Mouse (Mus musculus): ENCODE measurements around the gene Ddx19a. TPM values are rescaled to one million over a fixed set of nuclear protein-coding genes. Genes with fewer than 3 reads are reported as not detected.
"Not testable (repeated sequence)": the region's sequence is repeated elsewhere in the genome, so short reads cannot be mapped to it uniquely, and the experiment has no call there.

Gene Ddx19a
- polyA plus RNA-seq, 1 experiment: 32.5 TPM

GRCm38 (mm10) chr8:110963051-110963450 is 34.5 kb downstream of the Ddx19a start:
- no peaks in the 10 kb centered on the region for H3K27me3 ChIP-seq (ENCODE audit: control insufficient read depth, insufficient read depth, insufficient read length)

GRCm38 (mm10) chr8:110959906-110960305 is 37.7 kb downstream of the Ddx19a start:
- H3K4me3 ChIP-seq: no peak overlapping the region
- H3K4me2 ChIP-seq (ENCODE audit: low read depth): no peak overlapping the region
- TF ChIP-seq MAX (IDR thresholded peaks at IDR 0.05; ENCODE audit: low read depth) (no peak), POLR2A (IDR thresholded peaks at IDR 0.05; ENCODE audit: insufficient read length, low read depth) (no peak), USF1 (IDR thresholded peaks at IDR 0.05; ENCODE audit: low read depth) (no peak), E2F4 (IDR thresholded peaks at IDR 0.05; ENCODE audit: insufficient read depth) (no peak), MYOG (IDR thresholded peaks at IDR 0.05; ENCODE audit: control insufficient read depth in 1 of 3, insufficient read depth in 1 of 3, insufficient read length in 2 of 3, low read depth in 2 of 3) (no peak), MYOD1 (IDR thresholded peaks at IDR 0.05; ENCODE audit: control insufficient read depth in 1 of 3, insufficient read length in 2 of 3, low read depth in 2 of 3) (no peak), REST (IDR thresholded peaks at IDR 0.05; ENCODE audit: insufficient read depth, insufficient read length) (no peak), TCF12 (IDR thresholded peaks at IDR 0.05; ENCODE audit: insufficient read depth, poor library complexity, severe bottlenecking) (no peak), POLR2AphosphoS2 (IDR thresholded peaks at IDR 0.05; ENCODE audit: insufficient read length, low read depth) (no peak), SRF (IDR thresholded peaks at IDR 0.05; ENCODE audit: control insufficient read depth, insufficient read length, low read depth) (no peak), CEBPB (IDR thresholded peaks at IDR 0.05; ENCODE audit: insufficient read depth, poor library complexity, severe bottlenecking) (no peak), TCF3 (IDR thresholded peaks at IDR 0.05; ENCODE audit: insufficient read length, low read depth) (no peak)
- no peak overlapping the region for H3ac ChIP-seq (ENCODE audit: control insufficient read depth, insufficient read length)
- H3K79me2 ChIP-seq (ENCODE audit: control insufficient read depth, insufficient read depth): no peaks in the 10 kb centered on the region
- H3K36me3 ChIP-seq (ENCODE audit: control insufficient read depth, insufficient read depth): peaks cover 24% of the 10 kb centered on the region
- no peaks in the 10 kb centered on the region for H3K27me3 ChIP-seq (ENCODE audit: control insufficient read depth, insufficient read depth, insufficient read length)

More at GRCm38 (mm10) chr8:110963051-110963450, 34.5 kb downstream of the Ddx19a start:
- no peak for TF ChIP-seq SRF (IDR thresholded peaks at IDR 0.05; ENCODE audit: control insufficient read depth, insufficient read length, low read depth)
- TF ChIP-seq USF1 (IDR thresholded peaks at IDR 0.05; ENCODE audit: low read depth): no peak
- no peak for TF ChIP-seq REST (IDR thresholded peaks at IDR 0.05; ENCODE audit: insufficient read depth, insufficient read length)
- Histone ChIP-seq H3K4me3 (no peak overlapping the region), H3K4me2 (ENCODE audit: low read depth) (no peak overlapping the region), H3ac (ENCODE audit: control insufficient read depth, insufficient read length) (no peak overlapping the region), H3K79me2 (ENCODE audit: control insufficient read depth, insufficient read depth) (no peaks in the 10 kb centered on the region), H3K36me3 (ENCODE audit: control insufficient read depth, insufficient read depth) (peaks cover 40% of the 10 kb centered on the region)

- Histone ChIP-seq H3K36me3 (ENCODE audit: control insufficient read depth, insufficient read depth) (peaks cover 19% of the 10 kb centered on the region), H3K4me2 (ENCODE audit: low read depth) (no peak overlapping the region), H3K79me2 (ENCODE audit: control insufficient read depth, insufficient read depth) (no peaks in the 10 kb centered on the region), H3K4me3 (no peak overlapping the region), H3ac (ENCODE audit: control insufficient read depth, insufficient read length) (no peak overlapping the region), H3K27me3 (ENCODE audit: control insufficient read depth, insufficient read depth, insufficient read length) (no peaks in the 10 kb centered on the region)
- TF ChIP-seq SRF (IDR thresholded peaks at IDR 0.05; ENCODE audit: control insufficient read depth, insufficient read length, low read depth) (no peak), USF1 (IDR thresholded peaks at IDR 0.05; ENCODE audit: low read depth) (no peak), MYOD1 (IDR thresholded peaks at IDR 0.05; ENCODE audit: control insufficient read depth in 1 of 3, insufficient read length in 2 of 3, low read depth in 2 of 3) (no peak), CEBPB (IDR thresholded peaks at IDR 0.05; ENCODE audit: insufficient read depth, poor library complexity, severe bottlenecking) (no peak), POLR2A (IDR thresholded peaks at IDR 0.05; ENCODE audit: insufficient read length, low read depth) (no peak), TCF12 (IDR thresholded peaks at IDR 0.05; ENCODE audit: insufficient read depth, poor library complexity, severe bottlenecking) (no peak), REST (IDR thresholded peaks at IDR 0.05; ENCODE audit: insufficient read depth, insufficient read length) (no peak), E2F4 (IDR thresholded peaks at IDR 0.05; ENCODE audit: insufficient read depth) (no peak), TCF3 (IDR thresholded peaks at IDR 0.05; ENCODE audit: insufficient read length, low read depth) (no peak), MAX (IDR thresholded peaks at IDR 0.05; ENCODE audit: low read depth) (no peak), POLR2AphosphoS2 (IDR thresholded peaks at IDR 0.05; ENCODE audit: insufficient read length, low read depth) (no peak), MYOG (IDR thresholded peaks at IDR 0.05; ENCODE audit: control insufficient read depth in 1 of 3, insufficient read depth in 1 of 3, insufficient read length in 2 of 3, low read depth in 2 of 3) (no peak)
Measured at GRCm38 (mm10) chr8:110959071-110959780, 38.4 kb downstream of the Ddx19a start.

- not testable (repeated sequence) for H3K79me2 ChIP-seq (ENCODE audit: control insufficient read depth, insufficient read depth); H3K27me3 ChIP-seq (ENCODE audit: control insufficient read depth, insufficient read depth, insufficient read length)
- peaks cover 17% of the 10 kb centered on the region for H3K36me3 ChIP-seq (ENCODE audit: control insufficient read depth, insufficient read depth)
Measured at GRCm38 (mm10) chr8:110958553-110958952, 39.0 kb downstream of the Ddx19a start.

GRCm38 (mm10) chr8:110958135-110958534 is 39.5 kb downstream of the Ddx19a start:
- TF ChIP-seq SRF (IDR thresholded peaks at IDR 0.05; ENCODE audit: control insufficient read depth, insufficient read length, low read depth) (no peak), TCF3 (IDR thresholded peaks at IDR 0.05; ENCODE audit: insufficient read length, low read depth) (no peak), USF1 (IDR thresholded peaks at IDR 0.05; ENCODE audit: low read depth) (no peak), MAX (IDR thresholded peaks at IDR 0.05; ENCODE audit: low read depth) (no peak), POLR2A (IDR thresholded peaks at IDR 0.05; ENCODE audit: insufficient read length, low read depth) (no peak), MYOG (IDR thresholded peaks at IDR 0.05; ENCODE audit: control insufficient read depth in 1 of 3, insufficient read depth in 1 of 3, insufficient read length in 2 of 3, low read depth in 2 of 3) (no peak), MYOD1 (IDR thresholded peaks at IDR 0.05; ENCODE audit: control insufficient read depth in 1 of 3, insufficient read length in 2 of 3, low read depth in 2 of 3) (no peak), TCF12 (IDR thresholded peaks at IDR 0.05; ENCODE audit: insufficient read depth, poor library complexity, severe bottlenecking) (no peak), POLR2AphosphoS2 (IDR thresholded peaks at IDR 0.05; ENCODE audit: insufficient read length, low read depth) (no peak), REST (IDR thresholded peaks at IDR 0.05; ENCODE audit: insufficient read depth, insufficient read length) (no peak), CEBPB (IDR thresholded peaks at IDR 0.05; ENCODE audit: insufficient read depth, poor library complexity, severe bottlenecking) (no peak), E2F4 (IDR thresholded peaks at IDR 0.05; ENCODE audit: insufficient read depth) (no peak)
- Histone ChIP-seq H3ac (ENCODE audit: control insufficient read depth, insufficient read length) (no peak overlapping the region), H3K79me2 (ENCODE audit: control insufficient read depth, insufficient read depth) (no peaks in the 10 kb centered on the region), H3K4me3 (no peak overlapping the region), H3K27me3 (ENCODE audit: control insufficient read depth, insufficient read depth, insufficient read length) (no peaks in the 10 kb centered on the region), H3K4me2 (ENCODE audit: low read depth) (no peak overlapping the region), H3K36me3 (ENCODE audit: control insufficient read depth, insufficient read depth) (peaks cover 12% of the 10 kb centered on the region)

More at GRCm38 (mm10) chr8:110958553-110958952, 39.0 kb downstream of the Ddx19a start:
- H3K4me2 ChIP-seq (ENCODE audit: low read depth); H3K4me3 ChIP-seq; H3ac ChIP-seq (ENCODE audit: control insufficient read depth, insufficient read length): not testable (repeated sequence)

Measured in myocyte (in vitro differentiated cells).